Mouse (Mus musculus) MEL (cell line): ENCODE results near the gene Tmem184b.

Experiments
- CTCF ChIP-seq, 3 experiments: IDR thresholded peaks in 2 of 3; conservative IDR thresholded peaks in 1 of 3; 2 replicates each; pipeline ENCODE4 v1.5.1; 2011 to 2012; ENCODE audit warnings: low read length in 3 of 3, low read depth in 2 of 3, mild to moderate bottlenecking in 2 of 3, improper control_type of control experiment in 1 of 3, inconsistent platforms in 1 of 3, mixed read lengths in 1 of 3, moderate library complexity in 1 of 3; ENCODE audit not compliant: control insufficient read depth in 1 of 3, insufficient read depth in 1 of 3, poor library complexity in 1 of 3, severe bottlenecking in 1 of 3
- E2F4 ChIP-seq: IDR thresholded peaks from 2 replicates; pipeline ENCODE4 v1.6.1; 2011; ENCODE audit warnings: low read depth, low read length, improper control_type of control experiment, borderline replicate concordance
- EP300 ChIP-seq, 2 experiments: IDR thresholded peaks; 2 replicates each; pipeline ENCODE4 v1.6.1; 2011; ENCODE audit warnings: improper control_type of control experiment in 2 of 2, low read length in 2 of 2, low read depth in 1 of 2, mild to moderate bottlenecking in 1 of 2
- HCFC1 ChIP-seq: IDR thresholded peaks from 2 replicates; pipeline ENCODE4 v1.6.1; 2012; ENCODE audit warnings: low read depth, mild to moderate bottlenecking, inconsistent platforms, low read length, improper control_type of control experiment, moderate library complexity
- MAZ ChIP-seq: IDR thresholded peaks from 2 replicates; pipeline ENCODE4 v1.6.1; 2012; ENCODE audit warnings: low read depth, mild to moderate bottlenecking, inconsistent platforms, low read length, improper control_type of control experiment
- NRF1 ChIP-seq: IDR thresholded peaks from 2 replicates; pipeline ENCODE4 v1.6.1; 2014; ENCODE audit warnings: low read depth, mild to moderate bottlenecking, inconsistent platforms, low read length, improper control_type of control experiment, moderate library complexity; ENCODE audit not compliant: poor library complexity, insufficient read depth, severe bottlenecking
- POLR2A ChIP-seq, 2 experiments: IDR thresholded peaks; 2 replicates each; pipeline ENCODE4 v1.6.1; 2011 to 2012; ENCODE audit warnings: low read length in 2 of 2, mild to moderate bottlenecking in 2 of 2, control low read depth in 1 of 2, improper control_type of control experiment in 1 of 2, low read depth in 1 of 2, moderate library complexity in 1 of 2; ENCODE audit not compliant: control insufficient read depth in 1 of 2, insufficient read depth in 1 of 2, poor library complexity in 1 of 2
- USF2 ChIP-seq, 2 experiments: IDR thresholded peaks; 2 replicates each; pipeline ENCODE4 v1.6.1; 2011 to 2012; ENCODE audit warnings: improper control_type of control experiment in 2 of 2, low read length in 2 of 2, borderline replicate concordance in 1 of 2, inconsistent platforms in 1 of 2, low read depth in 1 of 2, mild to moderate bottlenecking in 1 of 2; ENCODE audit not compliant: insufficient read depth in 1 of 2

- TF ChIP-seq E2F4 (no peak), MAZ (no peak), CTCF (IDR thresholded peaks at IDR 0.05 in 2 of 3, conservative IDR thresholded peaks at IDR 0.05 in 1 of 3; ENCODE audit: control insufficient read depth in 1 of 3, insufficient read depth in 1 of 3, low read depth in 2 of 3, low read length in 3 of 3, poor library complexity in 1 of 3, severe bottlenecking in 1 of 3) (no peak), HCFC1 (no peak), POLR2A (IDR thresholded peaks at IDR 0.05; ENCODE audit: control insufficient read depth in 1 of 2, insufficient read depth in 1 of 2, low read depth in 1 of 2, low read length in 2 of 2, poor library complexity in 1 of 2) (no peak), USF2 (IDR thresholded peaks at IDR 0.05; ENCODE audit: borderline replicate concordance in 1 of 2, insufficient read depth in 1 of 2, low read depth in 1 of 2, low read length in 2 of 2) (no peak), EP300 (IDR thresholded peaks at IDR 0.05; ENCODE audit: low read depth in 1 of 2, low read length in 2 of 2) (no peak), NRF1 (no peak)
These were observed 54.7 kb downstream of the Tmem184b start for GRCm38 (mm10) chr15:79348651-79349050.
